29 mouse cellular contexts compared by ENCODE assay signal in genomic region chr14:9411822-9412403, GRCm38 (mm10).
DNase-seq lines count a peak whose midpoint lies in the region; ATAC-seq and TF ChIP-seq lines count a peak whose summit lies in the region.
"Had no signal": no experiment of that assay in that cellular context is flagged by ENCODE, and none has a peak within 500 bp of the region (broad histone marks: within the 10 kb centered on the region; RNA-seq: fewer than 3 reads in every experiment).

No protein-coding gene starts in this region.

- H3K27ac ChIP-seq in bone marrow macrophage, adult 2 months (ENCODE audit: insufficient read depth, low read depth, low read length): peak overlapping the region; percentile 76
- H3K27ac ChIP-seq: forebrain, embryonic 12.5 days; heart, embryonic 10.5 days; hindbrain, embryonic 10.5 days; hindbrain, embryonic 15.5 days; liver, embryonic 13.5 days; midbrain, embryonic 12.5 days; neural tube, embryonic 13.5 days had no signal

- H3K4me1 ChIP-seq in bone marrow macrophage, adult 2 months (ENCODE audit: control insufficient read depth, insufficient read depth, low read length): peaks cover 12% of the 10 kb centered on the region
- H3K4me1 ChIP-seq: forebrain, embryonic 12.5 days; heart, embryonic 10.5 days; hindbrain, embryonic 10.5 days; hindbrain, embryonic 15.5 days; liver, embryonic 13.5 days; midbrain, embryonic 12.5 days; neural tube, embryonic 13.5 days had no signal

- no peak for TF ChIP-seq CTCF in bone marrow macrophage, adult 2 months (IDR thresholded peaks at IDR 0.05; ENCODE audit: low read depth, low read length)

- peak; percentile 8 to 16 for DNase-seq in heart, adult 9 months (ENCODE audit: low spot score in 2 of 2)
- no peak for DNase-seq in heart, adult 11 months
- DNase-seq in A20 (ENCODE audit: low read depth, low spot score) (peak; percentile 89), liver (no peak)
- DNase-seq in thymus, postnatal 36 days: no peak
- no peak for DNase-seq in spleen, postnatal 4 days (ENCODE audit: low spot score in 2 of 2)
- DNase-seq: adrenal gland, adult 8-10 months; cerebellum, adult 11-12 months; cerebellum, adult 9-11 months; gastrocnemius, postnatal 25 days; kidney, adult 2 months; kidney, postnatal 36 days; layer of hippocampus, postnatal 36 days; left cerebral cortex, postnatal 4 days; liver, embryonic 13.5 days; lung, adult 18-20 months; lung, postnatal 14 days; retina, postnatal 1 day; right cerebral cortex, postnatal 14 days; spleen, adult 18-20 months had no signal

- TF ChIP-seq POLR2A in bone marrow macrophage, adult 2 months (IDR thresholded peaks at IDR 0.05; ENCODE audit: borderline replicate concordance, low read depth, low read length): no peak

- no peak overlapping the region for H3K4me3 ChIP-seq in bone marrow macrophage, adult 2 months (ENCODE audit: insufficient read depth, low read length)
- H3K4me3 ChIP-seq: forebrain, embryonic 12.5 days; heart, embryonic 10.5 days; hindbrain, embryonic 10.5 days; hindbrain, embryonic 15.5 days; liver, embryonic 13.5 days; midbrain, embryonic 12.5 days; neural tube, embryonic 13.5 days had no signal

- ATAC-seq in megakaryocyte, adult 5-6 weeks (ENCODE audit: poor library complexity, severe bottlenecking): peak; percentile 35; the same call in 1 of the 2 replicates
- ATAC-seq: inflammation-experienced regulatory T-cells, adult 6 months had no signal

Comparison
In these comparisons a context has a peak if more than half of its experiments do, and no peak if none do; other contexts are left out.
1. DNase-seq: peak in heart, adult 9 months (2 of 2) and A20 (single experiment); none in heart, adult 11 months (single experiment), thymus, postnatal 36 days (0 of 2), spleen, postnatal 4 days (0 of 2) and liver (single experiment).